Mouse (Mus musculus) testis, postnatal 10 days (tissue): Measurements from ENCODE around the gene Hist1h2ae.
"Not testable (repeated sequence)": the region's sequence is repeated elsewhere in the genome, so short reads cannot be mapped to it uniquely, and the experiment has no call there.

ENCODE experiments used
- DNase-seq: peaks from one replicate; pipeline ENCODE4 v3.0.0; 2021; ENCODE audit warnings: low spot score

Hist1h2ae gene

DNA sequence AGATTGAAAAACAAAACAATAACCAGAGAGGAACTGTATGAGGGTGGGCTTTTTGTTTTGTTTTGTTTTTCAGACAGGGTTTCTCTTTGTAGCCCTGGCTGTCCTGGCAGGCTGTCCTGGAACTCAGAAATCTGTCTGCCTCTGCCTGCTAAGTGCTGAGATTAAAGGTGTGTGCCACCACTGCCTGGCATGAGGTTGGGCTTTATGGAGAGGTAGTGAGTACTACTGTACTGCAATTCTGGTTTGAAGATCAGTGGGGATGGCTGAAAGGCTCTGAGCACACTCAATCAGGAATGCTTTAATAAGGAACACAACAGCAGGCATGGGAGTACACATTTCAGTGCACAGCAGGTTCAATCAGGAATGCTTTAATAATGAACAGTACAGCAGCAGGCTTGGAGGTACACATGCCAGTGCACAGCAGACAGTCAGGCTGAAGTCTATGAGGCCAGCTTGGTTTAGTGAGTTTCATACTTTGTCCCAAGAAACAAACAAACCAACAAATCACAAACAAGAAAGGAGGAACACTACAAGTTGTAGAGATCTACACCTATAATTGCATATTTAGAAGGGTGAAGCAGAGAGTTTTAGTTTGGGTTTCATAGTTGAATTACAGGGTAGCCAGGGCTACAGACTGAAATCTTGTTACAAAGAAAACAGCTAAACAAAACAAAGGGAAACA lies 12.5 kb upstream of the Hist1h2ae start:
- DNase-seq: no peak

- no peak for DNase-seq
Measured at GRCm38 (mm10) chr13:23582219-23583056, 11.4 kb upstream of the Hist1h2ae start.

- DNase-seq: peak; percentile 91
Measured at GRCm38 (mm10) chr13:23581408-23582218, 10.6 kb upstream of the Hist1h2ae start, which contains the start of gene Hist1h4d. Gene Hist1h4d (plus strand): TSS chr13:23581598.

- DNase-seq: no peak
Measured at GRCm38 (mm10) chr13:23577835-23578234, 6.8 kb upstream of the Hist1h2ae start.

DNA sequence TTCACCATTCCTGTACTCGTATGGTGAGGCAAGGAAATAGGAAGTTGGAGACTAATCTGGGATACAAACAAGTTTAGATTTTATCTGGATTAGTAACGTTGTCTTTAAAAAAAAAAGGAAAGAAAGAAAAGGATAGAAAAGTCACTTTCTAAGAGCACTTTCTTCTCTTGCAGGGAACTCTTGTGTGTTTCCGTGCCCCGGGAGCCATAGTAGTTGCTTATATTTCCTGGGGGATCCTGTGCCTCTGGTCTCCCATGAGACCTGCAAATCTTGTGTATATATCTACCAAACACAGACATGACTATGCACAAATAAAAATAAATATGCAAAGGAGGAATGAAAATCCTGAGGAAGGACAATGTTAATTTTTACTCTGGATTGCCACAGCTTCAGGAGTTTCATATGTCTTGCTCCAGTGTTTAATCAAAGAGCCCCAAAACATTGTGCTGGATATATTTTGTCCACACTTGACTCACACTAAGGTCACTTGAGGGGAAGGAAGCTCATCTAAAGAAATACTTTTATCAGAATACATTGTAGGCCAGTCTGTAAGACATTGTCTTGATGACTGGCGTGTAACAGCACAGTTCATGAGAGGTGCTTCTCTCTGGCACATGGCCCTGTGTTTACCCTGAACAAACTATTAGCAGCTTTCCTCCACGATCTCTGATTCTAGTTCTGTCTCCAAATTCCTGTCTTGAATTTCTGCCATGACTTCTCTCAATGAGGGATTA lies 6.1 kb upstream of the Hist1h2ae start:
- DNase-seq: no peak

- no peak for DNase-seq
Measured at GRCm38 (mm10) chr13:23576351-23576881, 5.4 kb upstream of the Hist1h2ae start.

DNA sequence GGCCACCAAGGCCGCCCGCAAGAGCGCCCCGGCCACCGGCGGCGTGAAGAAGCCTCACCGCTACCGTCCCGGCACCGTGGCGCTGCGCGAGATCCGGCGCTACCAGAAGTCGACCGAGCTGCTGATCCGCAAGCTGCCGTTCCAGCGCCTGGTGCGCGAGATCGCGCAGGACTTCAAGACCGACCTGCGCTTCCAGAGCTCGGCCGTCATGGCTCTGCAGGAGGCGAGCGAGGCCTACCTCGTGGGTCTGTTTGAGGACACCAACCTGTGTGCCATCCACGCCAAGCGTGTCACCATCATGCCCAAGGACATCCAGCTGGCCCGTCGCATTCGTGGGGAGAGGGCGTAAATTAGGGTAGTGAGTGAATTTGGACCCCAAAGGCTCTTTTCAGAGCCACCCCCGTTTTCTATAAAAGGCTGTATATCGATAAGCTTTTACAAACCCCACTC lies 4.9 kb upstream of the Hist1h2ae start:
- DNase-seq: not testable (repeated sequence)

DNA sequence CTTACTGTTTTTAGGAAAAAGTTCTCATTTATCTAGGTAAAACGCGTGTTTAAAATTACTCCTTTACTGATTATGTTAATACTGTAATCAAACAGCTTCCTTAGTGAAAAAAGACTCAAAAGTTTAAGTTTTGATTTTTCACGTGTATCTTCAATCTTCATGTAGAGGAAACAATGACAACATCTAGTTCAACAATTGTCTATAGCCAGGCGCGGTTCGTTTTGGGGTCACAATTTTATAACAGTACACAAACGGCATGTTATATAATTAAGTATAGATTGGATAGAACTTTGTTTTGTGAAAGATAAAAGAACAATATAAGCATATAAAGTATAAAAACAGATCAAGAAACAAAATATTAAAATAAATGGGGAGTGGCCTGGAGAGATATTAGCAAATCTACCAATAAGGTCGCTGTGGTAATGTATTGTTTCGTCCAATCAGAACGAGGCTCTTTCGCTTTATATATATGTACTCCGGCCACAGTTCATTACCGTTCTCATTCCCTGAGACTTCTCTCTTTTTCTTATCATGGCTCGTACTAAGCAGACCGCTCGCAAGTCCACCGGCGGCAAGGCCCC lies 4.3 kb upstream of the Hist1h2ae start, which contains the start of gene Hist1h3d:
TSS of gene Hist1h3d (plus strand) at position 493 of the 581 bp plus-strand sequence.
- DNase-seq: no peak

GRCm38 (mm10) chr13:23574546-23575170 lies 3.6 kb upstream of the Hist1h2ae start:
- DNase-seq: not testable (repeated sequence)

DNA sequence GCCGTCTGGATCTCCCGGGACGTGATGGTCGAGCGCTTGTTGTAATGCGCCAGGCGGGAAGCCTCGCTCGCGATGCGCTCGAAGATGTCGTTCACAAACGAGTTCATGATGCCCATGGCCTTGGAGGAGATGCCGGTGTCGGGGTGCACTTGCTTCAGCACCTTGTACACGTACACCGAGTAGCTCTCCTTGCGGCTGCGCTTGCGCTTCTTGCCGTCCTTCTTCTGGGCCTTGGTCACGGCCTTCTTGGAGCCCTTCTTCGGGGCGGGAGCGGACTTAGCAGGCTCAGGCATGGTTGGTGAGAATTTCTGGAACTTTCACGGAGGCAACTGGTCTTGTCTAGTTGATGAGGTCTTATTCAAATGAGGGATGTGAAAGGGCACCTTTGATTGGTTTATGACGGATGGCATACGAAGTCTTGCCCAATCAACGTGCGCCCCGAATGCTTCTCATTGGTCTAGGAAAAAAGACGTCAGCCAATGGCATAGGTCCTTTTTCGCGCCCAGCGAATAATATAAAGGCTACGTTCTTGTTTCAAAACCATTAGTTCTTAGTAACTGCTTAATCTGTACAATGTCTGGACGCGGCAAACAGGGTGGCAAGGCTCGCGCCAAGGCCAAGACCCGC lies 3.0 kb upstream of the Hist1h2ae start, which contains the start of the genes Hist1h2bf and Hist1h2ad:
TSS of gene Hist1h2bf (minus strand) at position 299 of the 627 bp plus-strand sequence.
TSS of gene Hist1h2ad (plus strand) at position 484 of the 627 bp plus-strand sequence.
- peak; percentile 80 for DNase-seq

- not testable (repeated sequence) for DNase-seq
Measured at GRCm38 (mm10) chr13:23573034-23573897, 2.2 kb upstream of the Hist1h2ae start.

- no peak for DNase-seq
Measured at GRCm38 (mm10) chr13:23572218-23573033, 1.4 kb upstream of the Hist1h2ae start.

DNA sequence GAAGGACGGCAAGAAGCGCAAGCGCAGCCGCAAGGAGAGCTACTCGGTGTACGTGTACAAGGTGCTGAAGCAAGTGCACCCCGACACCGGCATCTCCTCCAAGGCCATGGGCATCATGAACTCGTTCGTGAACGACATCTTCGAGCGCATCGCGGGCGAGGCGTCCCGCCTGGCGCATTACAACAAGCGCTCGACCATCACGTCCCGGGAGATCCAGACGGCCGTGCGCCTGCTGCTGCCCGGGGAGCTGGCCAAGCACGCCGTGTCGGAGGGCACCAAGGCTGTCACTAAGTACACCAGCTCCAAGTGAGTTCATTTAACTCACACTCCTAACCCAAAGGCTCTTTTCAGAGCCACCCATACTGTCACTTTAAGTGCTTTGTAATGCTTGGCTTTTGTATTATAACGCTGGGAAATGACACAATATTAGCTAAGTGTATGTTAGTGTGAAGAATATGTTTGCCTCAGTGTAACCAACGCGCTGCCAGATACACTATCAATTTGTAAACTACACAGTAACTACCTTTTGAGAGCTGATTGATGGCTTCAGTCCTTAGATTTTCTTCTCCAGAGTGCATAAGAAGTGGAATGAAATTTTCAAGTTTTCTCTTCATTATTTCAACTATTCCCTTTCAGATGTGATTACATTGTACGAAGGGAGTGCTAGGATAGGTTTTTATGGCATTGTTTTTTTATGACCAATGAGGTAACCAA lies 641 bp upstream of the Hist1h2ae start:
- not testable (repeated sequence) for DNase-seq

GRCm38 (mm10) chr13:23570261-23571021 lies 579 bp downstream of the Hist1h2ae start:
- not testable (repeated sequence) for DNase-seq

GRCm38 (mm10) chr13:23564482-23564881 lies 6.5 kb downstream of the Hist1h2ae start:
- no peak for DNase-seq
